Comparison of ENCODE assay signal across 8 mouse cellular contexts in genomic region chr8:127438625-127439391, GRCm38 (mm10).
DNase-seq lines count a peak whose midpoint lies in the region; ATAC-seq and TF ChIP-seq lines count a peak whose summit lies in the region.

No protein-coding gene starts in this region.

- TF ChIP-seq POLR2A in ES-Bruce4 (IDR thresholded peaks at IDR 0.05; ENCODE audit: insufficient read depth, low read length), result no peak
- no peak for TF ChIP-seq POLR2A in cortical plate, adult 2 months (IDR thresholded peaks at IDR 0.05; ENCODE audit: extremely low read depth, insufficient read depth, low read length)
- no peak for TF ChIP-seq POLR2A in spleen, adult 2 months (IDR thresholded peaks at IDR 0.05; ENCODE audit: low read depth, low read length)

- H3K9me3 ChIP-seq in ES-Bruce4 (replicated peaks; ENCODE audit: control insufficient read depth, insufficient read depth, low read length, poor library complexity, severe bottlenecking), result no peaks in the 10 kb centered on the region
- no peaks in the 10 kb centered on the region for H3K9me3 ChIP-seq in intestine, embryonic 15.5 days
- H3K9me3 ChIP-seq in midbrain, embryonic 10.5 days (replicated peaks), result no peaks in the 10 kb centered on the region

- no peak overlapping the region for H3K4me3 ChIP-seq in ES-Bruce4 (ENCODE audit: low read depth, low read length)
- peak overlapping the region; percentile 5 for H3K4me3 ChIP-seq in cortical plate, adult 2 months (ENCODE audit: insufficient read depth, low read length)
- peak overlapping the region; percentile 16; the same call in 1 of the 2 replicates for H3K4me3 ChIP-seq in intestine, embryonic 15.5 days (replicated peaks)
- no peak overlapping the region for H3K4me3 ChIP-seq in midbrain, embryonic 10.5 days
- no peak overlapping the region for H3K4me3 ChIP-seq in spleen, adult 2 months (ENCODE audit: extremely low read depth, insufficient read depth, insufficient read length)

- no peak overlapping the region for H3K27ac ChIP-seq in ES-Bruce4 (ENCODE audit: insufficient read depth, low read length)
- no peak overlapping the region for H3K27ac ChIP-seq in cortical plate, adult 2 months (ENCODE audit: insufficient read depth, low read length)
- peak overlapping the region; percentile 88 for H3K27ac ChIP-seq in intestine, embryonic 15.5 days
- no peak overlapping the region for H3K27ac ChIP-seq in midbrain, embryonic 10.5 days (replicated peaks)
- H3K27ac ChIP-seq in spleen, adult 2 months (ENCODE audit: insufficient read depth, low read length), result no peak overlapping the region

- H3K36me3 ChIP-seq in ES-Bruce4 (ENCODE audit: control insufficient read depth, insufficient read depth, low read length, poor library complexity, severe bottlenecking), result no peaks in the 10 kb centered on the region
- H3K36me3 ChIP-seq in intestine, embryonic 15.5 days, result no peaks in the 10 kb centered on the region
- H3K36me3 ChIP-seq in midbrain, embryonic 10.5 days, result peaks cover 2% of the 10 kb centered on the region; the same call in 1 of the 2 replicates
- H3K36me3 ChIP-seq in spleen, adult 2 months (ENCODE audit: control insufficient read depth, insufficient read depth, low read length), result no peaks in the 10 kb centered on the region

- peak; percentile 48 for ATAC-seq in intestine, embryonic 15.5 days

- H3K4me1 ChIP-seq in ES-Bruce4 (ENCODE audit: control insufficient read depth, insufficient read depth, low read length), result peaks cover 2% of the 10 kb centered on the region
- peaks cover 7% of the 10 kb centered on the region for H3K4me1 ChIP-seq in cortical plate, adult 2 months (ENCODE audit: control insufficient read depth, insufficient read depth, low read length)
- peaks cover 10% of the 10 kb centered on the region for H3K4me1 ChIP-seq in intestine, embryonic 15.5 days (replicated peaks)
- peaks cover 17% of the 10 kb centered on the region for H3K4me1 ChIP-seq in midbrain, embryonic 10.5 days
- H3K4me1 ChIP-seq in spleen, adult 2 months (ENCODE audit: control insufficient read depth, insufficient read depth, insufficient read length), result no peaks in the 10 kb centered on the region

- intact Hi-C loops in left cerebral cortex, postnatal 4 days (cut with DNase I), result no loop called here

- DNase-seq in gastrocnemius, postnatal 25 days, result peak; percentile 52
- peak; percentile 24 for DNase-seq in left cerebral cortex, postnatal 4 days
- peak; percentile 18 for DNase-seq in midbrain, embryonic 10.5 days (ENCODE audit: low spot score)
- peak in 1 of 2 experiments; percentile 50 for DNase-seq in spleen, adult 2 months (ENCODE audit: low read depth in 1 of 2, low spot score in 2 of 2)
- DNase-seq in cerebellum, adult 11-12 months, result no peak

- no peak overlapping the region for H3K9ac ChIP-seq in ES-Bruce4 (ENCODE audit: low read depth, poor library complexity, severe bottlenecking)
- H3K9ac ChIP-seq in intestine, embryonic 15.5 days, result no peak overlapping the region

- 63% methylated on average over 8 of the region's 8 CpGs for WGBS in intestine, embryonic 15.5 days
- WGBS in midbrain, embryonic 10.5 days, result 83% methylated on average over 8 of the region's 8 CpGs
- WGBS in spleen, adult 2 months, result 81% methylated on average over 8 of the region's 8 CpGs

- TF ChIP-seq CTCF in ES-Bruce4 (IDR thresholded peaks at IDR 0.05; ENCODE audit: low read depth, low read length), result peak; percentile 33
- TF ChIP-seq CTCF in cortical plate, adult 2 months (IDR thresholded peaks at IDR 0.05; ENCODE audit: extremely low read depth, insufficient read depth, low read length), result peak; percentile 58
- TF ChIP-seq CTCF in spleen, adult 2 months (IDR thresholded peaks at IDR 0.05; ENCODE audit: extremely low read depth, insufficient read depth, insufficient read length, insufficient replicate concordance), result peak; percentile 49; the same call in 1 of the 2 replicates

- no peaks in the 10 kb centered on the region for H3K27me3 ChIP-seq in ES-Bruce4 (ENCODE audit: control insufficient read depth, insufficient read depth, low read length, poor library complexity, severe bottlenecking)
- H3K27me3 ChIP-seq in intestine, embryonic 15.5 days (replicated peaks), result no peaks in the 10 kb centered on the region
- H3K27me3 ChIP-seq in midbrain, embryonic 10.5 days (ENCODE audit: low read depth, poor library complexity, severe bottlenecking), result no peaks in the 10 kb centered on the region
- no peaks in the 10 kb centered on the region for H3K27me3 ChIP-seq in spleen, adult 2 months (ENCODE audit: control insufficient read depth, insufficient read depth, low read length)

- peak overlapping the region; percentile 48 for H3K4me2 ChIP-seq in intestine, embryonic 15.5 days (replicated peaks)

- no peak for TF ChIP-seq EP300 in ES-Bruce4 (IDR thresholded peaks at IDR 0.05; ENCODE audit: insufficient read depth, low read depth, low read length)

Comparison
In these comparisons a context has a peak if more than half of its experiments do, and no peak if none do; other contexts are left out.
1. H3K4me3 ChIP-seq: peak in cortical plate, adult 2 months (single experiment) and intestine, embryonic 15.5 days (single experiment); none in ES-Bruce4 (single experiment), midbrain, embryonic 10.5 days (single experiment) and spleen, adult 2 months (single experiment).
2. Peak in every context shown above with its lines, with median percentiles within 50 percentile points of each other: CTCF ChIP-seq.